Mouse (Mus musculus) megakaryocyte, embryonic 14.5 days (primary cell): ENCODE data around the gene Fuz. TPM values are rescaled to one million over a fixed set of nuclear protein-coding genes. Genes with fewer than 3 reads are reported as not detected.
A peak's percentile ranks its signal among the peaks of the same experiment; 100 is the strongest.

Source experiments
- H3K27me3 ChIP-seq: replicated peaks from 2 replicates; pipeline ENCODE3; 2012; ENCODE audit warnings: inconsistent platforms
- H3K36me3 ChIP-seq: replicated peaks from 2 replicates; pipeline ENCODE3; 2012; ENCODE audit warnings: low read length, inconsistent platforms, mixed read lengths
- H3K4me1 ChIP-seq: 2 replicates; pipeline ENCODE4 v1.6.1; 2012; ENCODE audit warnings: inconsistent platforms
- H3K4me3 ChIP-seq: replicated peaks from 2 replicates; pipeline ENCODE3; 2012; ENCODE audit warnings: moderate library complexity, mild to moderate bottlenecking, inconsistent platforms
- H3K9me3 ChIP-seq: 2 replicates; pipeline ENCODE4 v1.6.1; 2012; ENCODE audit warnings: inconsistent platforms
- FLI1 ChIP-seq: IDR thresholded peaks from 2 replicates; pipeline ENCODE4 v1.6.1; 2012; ENCODE audit warnings: low read length, inconsistent platforms, mixed read lengths
- GATA1 ChIP-seq: IDR thresholded peaks from 3 replicates; pipeline ENCODE4 v1.6.1; 2012; ENCODE audit warnings: mixed read lengths, low read length, inconsistent platforms, borderline replicate concordance
- polyA plus RNA-seq: library from polyadenylated mRNA; stranded (reverse); fragments of >175 nt; gene quantifications from 2 replicates; pipeline ENCODE4 v1.2.3, GENCODE M21; 2012; ENCODE audit warnings: low replicate concordance; ENCODE audit not compliant: insufficient read depth

Gene Fuz
- polyA plus RNA-seq, 1 experiment, result 69.9 TPM

GRCm38 (mm10) chr7:44860576-44861428 lies 35.1 kb upstream of the Fuz start:
- Histone ChIP-seq H3K9me3 (no peaks in the 10 kb centered on the region), H3K4me1 (peaks cover 89% of the 10 kb centered on the region), H3K36me3 (peaks cover 69% of the 10 kb centered on the region), H3K27me3 (no peaks in the 10 kb centered on the region), H3K4me3 (peak overlapping the region; percentile 55)
- TF ChIP-seq FLI1, result no peak
- no peak for TF ChIP-seq GATA1

- H3K4me3 ChIP-seq, result peak overlapping the region; percentile 35
- peaks cover 75% of the 10 kb centered on the region for H3K36me3 ChIP-seq
- H3K9me3 ChIP-seq, result no peaks in the 10 kb centered on the region
- H3K4me1 ChIP-seq, result peaks cover 89% of the 10 kb centered on the region
- no peaks in the 10 kb centered on the region for H3K27me3 ChIP-seq
- TF ChIP-seq GATA1 (no peak), FLI1 (no peak)
Measured at GRCm38 (mm10) chr7:44861429-44861816, 34.5 kb upstream of the Fuz start.

GRCm38 (mm10) chr7:44862434-44862833 lies 33.4 kb upstream of the Fuz start:
- Histone ChIP-seq H3K4me1 (peaks cover 93% of the 10 kb centered on the region), H3K9me3 (no peaks in the 10 kb centered on the region), H3K36me3 (peaks cover 83% of the 10 kb centered on the region), H3K4me3 (no peak overlapping the region), H3K27me3 (no peaks in the 10 kb centered on the region)
- no peak for TF ChIP-seq FLI1
- no peak for TF ChIP-seq GATA1

GRCm38 (mm10) chr7:44863210-44863609 lies 32.7 kb upstream of the Fuz start:
- peaks cover 93% of the 10 kb centered on the region for H3K4me1 ChIP-seq

GRCm38 (mm10) chr7:44863982-44864494 lies 31.8 kb upstream of the Fuz start:
- Histone ChIP-seq H3K4me3 (no peak overlapping the region), H3K4me1 (peaks cover 92% of the 10 kb centered on the region), H3K9me3 (no peaks in the 10 kb centered on the region), H3K36me3 (peaks cover 82% of the 10 kb centered on the region), H3K27me3 (no peaks in the 10 kb centered on the region)
- TF ChIP-seq FLI1, result no peak
- no peak for TF ChIP-seq GATA1

More at GRCm38 (mm10) chr7:44863210-44863609, 32.7 kb upstream of the Fuz start:
- TF ChIP-seq GATA1 (no peak), FLI1 (no peak)
- H3K9me3 ChIP-seq, result no peaks in the 10 kb centered on the region
- H3K27me3 ChIP-seq, result no peaks in the 10 kb centered on the region
- H3K36me3 ChIP-seq, result peaks cover 86% of the 10 kb centered on the region
- no peak overlapping the region for H3K4me3 ChIP-seq

- no peak for TF ChIP-seq FLI1
- TF ChIP-seq GATA1, result no peak
- peak overlapping the region; percentile 81 for H3K4me3 ChIP-seq
- H3K4me1 ChIP-seq, result peaks cover 86% of the 10 kb centered on the region
- no peaks in the 10 kb centered on the region for H3K9me3 ChIP-seq
- H3K36me3 ChIP-seq, result peaks cover 76% of the 10 kb centered on the region
- no peaks in the 10 kb centered on the region for H3K27me3 ChIP-seq
Measured at GRCm38 (mm10) chr7:44864595-44865542, 31.0 kb upstream of the Fuz start.

GRCm38 (mm10) chr7:44866276-44867009 lies 29.4 kb upstream of the Fuz start:
- Histone ChIP-seq H3K4me1 (peaks cover 80% of the 10 kb centered on the region), H3K27me3 (no peaks in the 10 kb centered on the region), H3K36me3 (peaks cover 61% of the 10 kb centered on the region), H3K9me3 (no peaks in the 10 kb centered on the region), H3K4me3 (peak overlapping the region; percentile 88)
- TF ChIP-seq FLI1, result no peak
- no peak for TF ChIP-seq GATA1

GRCm38 (mm10) chr7:44867010-44867702 lies 28.7 kb upstream of the Fuz start:
- Histone ChIP-seq H3K36me3 (peaks cover 54% of the 10 kb centered on the region), H3K27me3 (no peaks in the 10 kb centered on the region), H3K4me3 (peak overlapping the region; percentile 88), H3K9me3 (no peaks in the 10 kb centered on the region), H3K4me1 (peaks cover 72% of the 10 kb centered on the region)
- TF ChIP-seq GATA1 (no peak), FLI1 (no peak)
